Mouse (Mus musculus): ENCODE measurements around the gene Mrc1.

Mrc1 gene

DNA sequence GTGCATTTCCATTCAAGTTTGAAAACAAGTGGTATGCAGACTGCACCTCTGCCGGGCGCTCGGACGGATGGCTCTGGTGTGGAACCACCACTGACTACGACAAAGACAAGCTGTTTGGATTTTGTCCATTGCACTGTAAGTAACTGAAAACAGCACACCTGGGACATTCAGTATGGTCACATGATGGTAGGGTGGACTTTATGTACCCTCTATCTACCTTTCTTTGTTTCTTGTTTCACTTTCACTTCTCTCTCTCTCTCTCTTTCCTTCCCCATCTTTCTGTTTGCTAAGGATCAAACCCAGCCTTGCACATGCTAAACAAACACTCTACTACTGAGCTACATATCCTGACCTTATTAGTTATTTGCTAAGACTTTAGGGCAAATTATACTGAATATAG is 15.0 kb downstream of the Mrc1 start:
- no peak for DNase-seq (ENCODE audit: low spot score in 2 of 2)

- DNase-seq (ENCODE audit: low spot score in 2 of 2): no peak
Observed at GRCm38 (mm10) chr2:14244668-14245067, 15.5 kb downstream of the Mrc1 start.

GRCm38 (mm10) chr2:14249839-14250564 is 20.8 kb downstream of the Mrc1 start:
- no peak for DNase-seq (ENCODE audit: low spot score in 2 of 2)

- no peak for DNase-seq (ENCODE audit: low spot score in 2 of 2)
Observed at GRCm38 (mm10) chr2:14251938-14252337, 22.7 kb downstream of the Mrc1 start.

- no peak for DNase-seq (ENCODE audit: low spot score in 2 of 2)
Observed at GRCm38 (mm10) chr2:14258345-14258850, 29.2 kb downstream of the Mrc1 start.

DNA sequence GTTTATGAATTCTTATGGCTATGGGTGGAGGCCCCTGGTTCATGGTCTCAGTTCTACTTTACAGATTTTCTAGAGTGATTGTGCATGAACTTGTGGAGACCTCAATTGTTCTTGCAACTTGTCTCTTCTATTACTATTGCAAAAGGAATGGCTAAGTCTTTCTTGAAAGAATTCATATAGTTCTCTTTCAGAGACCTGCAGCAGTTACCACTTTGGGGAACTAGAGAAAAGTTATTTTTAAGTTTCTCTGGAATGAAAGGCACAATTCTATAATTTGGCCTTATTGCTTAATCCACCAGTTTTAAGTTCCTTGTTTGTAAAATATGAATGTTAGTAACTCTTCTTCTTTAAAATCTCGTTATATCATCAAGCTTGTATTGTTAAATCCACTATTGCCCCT is 32.9 kb downstream of the Mrc1 start:
- no peak for DNase-seq (ENCODE audit: low spot score in 2 of 2)

DNA sequence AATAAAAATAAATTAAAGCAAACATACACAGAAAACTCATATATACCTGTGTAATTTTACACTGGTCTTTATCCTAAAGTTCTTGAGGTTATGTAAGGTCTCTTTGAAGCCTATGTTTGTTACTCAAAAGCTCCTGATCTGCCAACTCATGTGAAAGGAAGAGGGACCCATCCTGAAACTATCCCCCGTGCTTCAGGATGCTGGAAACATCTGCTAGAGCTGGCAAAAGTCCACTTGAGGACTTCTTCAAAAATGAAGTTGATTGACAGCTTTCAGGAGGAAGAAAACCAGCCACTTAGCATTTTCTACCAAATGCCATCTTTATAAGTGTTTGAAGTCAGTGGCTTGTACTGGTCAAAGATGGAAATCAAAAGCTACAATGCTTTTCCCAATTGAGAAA is 40.0 kb downstream of the Mrc1 start:
- no peak for DNase-seq (ENCODE audit: low spot score in 2 of 2)

DNA sequence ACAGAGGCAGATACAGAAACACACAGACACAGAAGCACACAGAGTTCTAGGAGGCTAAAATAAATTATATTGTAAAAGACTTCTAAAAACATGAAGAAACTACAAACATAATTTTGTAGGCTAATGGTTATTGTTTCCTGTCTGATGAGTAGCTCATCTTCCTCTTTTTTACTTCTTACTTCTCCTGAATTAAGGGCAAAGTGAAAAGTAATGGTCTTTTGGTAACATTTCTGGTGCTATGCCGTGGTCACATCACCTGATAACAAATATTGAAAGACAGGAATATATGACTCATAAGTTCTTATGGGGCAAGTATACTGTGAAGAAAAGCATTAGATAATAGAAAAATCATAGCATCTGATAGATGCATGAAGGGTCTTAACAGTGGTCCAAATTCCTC is 42.9 kb downstream of the Mrc1 start:
- DNase-seq (ENCODE audit: low spot score in 2 of 2): no peak

GRCm38 (mm10) chr2:14275796-14276195 is 46.6 kb downstream of the Mrc1 start:
- no peak for DNase-seq (ENCODE audit: low spot score in 2 of 2)

DNA sequence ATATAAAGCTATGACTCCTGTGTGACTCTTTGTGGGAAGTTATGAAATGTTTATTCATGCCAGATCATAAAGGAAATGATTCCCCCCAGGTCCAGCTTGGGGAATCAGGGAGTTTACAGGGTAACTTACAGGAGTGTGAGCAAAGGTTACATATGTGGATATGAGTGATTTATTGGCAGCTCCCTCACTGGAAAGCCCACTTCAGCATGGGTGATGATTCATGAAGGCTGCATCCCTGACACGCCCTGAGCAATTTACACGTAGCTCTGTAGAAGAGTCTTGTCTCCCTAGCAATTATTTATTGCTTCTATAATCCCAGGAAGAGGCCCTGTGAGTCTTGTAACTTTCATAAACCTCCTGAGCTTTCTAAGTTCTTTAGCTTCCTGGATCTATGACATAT is 50.1 kb downstream of the Mrc1 start:
- DNase-seq (ENCODE audit: low spot score in 2 of 2): no peak

- no peak for DNase-seq (ENCODE audit: low spot score in 2 of 2)
Observed at GRCm38 (mm10) chr2:14279795-14280194, 50.6 kb downstream of the Mrc1 start.

DNA sequence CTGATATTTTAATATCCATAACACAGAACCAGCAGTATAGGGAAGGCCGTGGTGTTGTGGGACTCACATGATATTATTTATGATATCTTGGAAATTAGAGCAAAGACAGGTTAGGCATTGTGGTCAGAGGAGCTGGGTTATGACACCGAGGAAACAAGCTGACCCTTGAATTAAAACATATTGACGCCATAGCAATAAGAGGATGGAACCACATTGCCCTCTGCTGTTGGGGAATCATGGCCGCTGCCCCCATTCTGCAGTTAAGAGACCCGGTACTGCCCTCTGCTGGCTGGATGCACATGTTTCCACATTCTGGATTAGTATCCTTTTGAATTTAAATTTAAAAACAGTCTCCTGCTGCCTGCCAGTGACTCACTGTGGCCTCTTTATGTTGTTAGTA is 66.1 kb downstream of the Mrc1 start:
- DNase-seq (ENCODE audit: low spot score in 2 of 2): peak; percentile 82 to 92

DNA sequence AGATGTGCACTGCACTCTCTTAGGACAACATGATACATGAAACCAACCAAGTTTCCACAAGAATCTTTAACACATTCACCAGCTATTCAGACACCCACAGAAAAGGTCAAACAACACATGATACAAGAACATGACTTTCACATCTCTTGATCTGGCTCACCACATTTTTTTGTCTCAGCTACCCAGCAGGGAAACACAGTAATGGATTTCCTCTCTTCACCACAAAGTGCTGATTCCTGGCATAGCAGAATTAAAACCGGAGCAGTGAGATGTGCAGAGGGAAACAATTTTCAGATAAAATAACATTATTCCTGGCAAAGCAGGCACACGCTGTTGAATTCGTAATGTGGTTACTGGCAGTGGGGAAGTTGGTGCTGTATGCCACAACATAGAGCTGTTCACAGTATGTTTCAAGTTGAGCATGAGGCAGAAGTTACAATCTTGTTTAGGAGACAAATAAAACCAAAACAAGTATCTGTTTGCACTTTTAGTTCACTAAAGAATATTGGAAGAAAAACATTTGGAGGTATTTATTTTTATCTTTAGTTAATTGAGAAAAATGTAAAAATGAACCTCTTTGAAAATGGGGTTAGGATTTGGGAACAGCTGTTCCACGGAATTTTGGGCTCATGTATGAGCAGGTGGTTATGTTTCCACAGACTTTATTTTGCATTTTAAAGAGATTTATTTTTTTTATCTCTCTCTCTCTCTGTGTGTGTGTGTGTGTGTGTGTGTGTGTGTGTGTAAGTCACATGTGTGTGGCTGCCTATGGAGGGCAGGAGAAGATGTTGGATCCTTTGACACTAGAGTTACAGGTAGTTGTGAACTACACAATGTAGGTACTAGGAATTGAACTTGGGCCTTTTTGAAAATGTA is 83.6 kb downstream of the Mrc1 start:
- DNase-seq (ENCODE audit: low spot score in 2 of 2): no peak

DNA sequence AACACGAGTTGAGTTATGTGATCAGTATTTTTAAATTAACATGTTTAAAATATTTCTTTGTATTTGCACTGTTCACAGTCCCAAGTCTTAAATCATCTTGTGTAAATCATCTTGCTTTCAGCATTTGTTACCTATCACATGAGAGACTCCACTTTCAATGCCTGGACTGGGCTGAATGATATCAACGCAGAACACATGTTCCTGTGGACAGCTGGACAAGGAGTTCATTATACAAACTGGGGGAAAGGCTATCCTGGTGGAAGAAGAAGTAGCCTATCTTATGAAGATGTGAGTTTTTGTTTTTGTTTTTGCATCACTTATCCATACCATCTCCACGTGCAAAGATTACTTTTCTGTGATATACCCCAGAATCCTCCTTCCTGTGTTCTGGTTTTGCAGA is 85.9 kb downstream of the Mrc1 start:
- no peak for DNase-seq (ENCODE audit: low spot score in 2 of 2)

DNA sequence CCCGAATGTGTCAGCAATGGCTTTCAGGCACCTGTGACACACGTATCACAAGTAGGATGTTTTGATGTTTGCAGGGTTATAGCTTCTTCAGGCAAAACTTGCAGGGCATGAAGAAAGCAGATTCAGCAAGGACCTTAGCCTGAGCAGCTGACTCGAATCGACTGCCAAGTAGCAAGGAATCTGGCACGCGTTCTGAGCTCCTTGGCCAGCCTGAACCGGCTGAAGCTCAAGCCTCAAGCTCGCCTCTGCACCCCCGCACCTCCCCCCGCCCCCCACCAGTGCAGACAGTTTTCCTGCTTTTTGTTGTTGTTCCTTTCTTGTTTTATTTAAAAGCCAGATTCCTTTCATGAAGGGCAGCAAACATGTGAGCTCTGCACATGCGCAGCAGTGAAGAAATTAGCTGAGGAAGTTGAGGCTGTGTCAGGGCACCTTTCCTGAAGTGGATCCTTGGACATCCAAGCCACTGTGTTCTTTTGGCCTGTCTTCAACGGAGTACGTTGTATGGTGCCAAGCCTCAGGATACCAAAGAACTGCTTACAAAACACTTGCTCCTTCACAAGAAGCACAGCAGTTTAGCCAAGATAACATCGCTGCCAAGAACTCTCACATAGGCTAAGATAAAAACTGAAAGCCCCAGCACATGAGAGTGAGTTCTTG is 112.6 kb downstream of the Mrc1 start:
- DNase-seq (ENCODE audit: low spot score in 2 of 2): peak; percentile 3 to 69

- DNase-seq (ENCODE audit: low spot score in 2 of 2): peak; percentile 3 to 4
Observed at GRCm38 (mm10) chr2:14342309-14342839, 113.2 kb downstream of the Mrc1 start.
